ENCODE assay signal across 9 mouse cellular contexts in the genomic region with DNA sequence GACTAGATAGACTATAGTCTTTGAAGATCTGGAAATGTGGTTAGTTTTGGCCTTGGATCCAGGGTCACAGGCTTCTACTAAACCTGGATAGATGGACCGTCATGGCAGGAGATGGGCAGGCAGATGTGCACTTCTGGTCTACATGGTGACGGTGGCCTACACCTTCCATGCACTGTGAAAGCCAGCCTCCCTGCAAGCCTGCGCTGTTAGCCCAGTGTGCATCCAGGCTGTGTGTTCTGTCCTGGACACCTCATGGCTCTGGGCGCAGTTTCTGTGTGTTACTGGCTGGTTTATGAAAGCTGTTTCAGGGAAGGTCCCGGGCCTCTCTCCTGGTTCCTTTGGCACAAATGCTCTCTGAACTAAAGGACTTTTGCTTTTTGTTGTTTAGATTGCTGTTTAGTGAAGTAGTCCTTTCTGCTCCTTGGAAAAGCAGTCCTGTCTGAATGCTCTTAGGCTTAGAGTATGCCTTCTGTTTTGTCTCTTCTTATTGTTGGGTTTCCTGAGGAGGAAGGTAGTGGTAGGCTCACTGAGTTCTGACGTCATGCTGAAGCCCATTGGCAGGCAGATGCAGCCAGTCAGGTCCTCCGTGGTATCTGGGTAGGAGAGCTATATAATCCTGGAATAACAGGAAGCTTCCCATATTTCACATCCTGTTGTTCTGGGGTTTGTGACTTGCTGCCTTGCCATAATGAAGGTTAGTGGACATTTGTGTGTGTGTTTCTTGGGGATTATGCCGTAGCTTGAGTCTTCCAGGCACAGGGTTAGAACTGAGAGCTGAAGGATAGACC. TPM values are rescaled to one million over a fixed set of nuclear protein-coding genes. Genes with fewer than 3 reads are reported as not detected.
A peak's percentile ranks its signal among the peaks of the same experiment; 100 is the strongest.
DNase-seq lines count a peak whose midpoint lies in the region; ATAC-seq and TF ChIP-seq lines count a peak whose summit lies in the region.
"Had no signal": no experiment of that assay in that cellular context is flagged by ENCODE, and none has a peak within 500 bp of the region (broad histone marks: within the 10 kb centered on the region; RNA-seq: fewer than 3 reads in every experiment).

No protein-coding gene starts in this region.

- peaks cover 29% of the 10 kb centered on the region for H3K36me3 ChIP-seq in heart, embryonic 10.5 days
- H3K36me3 ChIP-seq in small intestine, adult 2 months (ENCODE audit: control insufficient read depth, insufficient read depth, low read length): peaks cover 23% of the 10 kb centered on the region

- no peaks in the 10 kb centered on the region for H3K27me3 ChIP-seq in heart, embryonic 10.5 days (ENCODE audit: insufficient read depth, poor library complexity, severe bottlenecking)
- no peaks in the 10 kb centered on the region for H3K27me3 ChIP-seq in small intestine, adult 2 months (ENCODE audit: control insufficient read depth, insufficient read depth, low read length)
- H3K27me3 ChIP-seq: neural tube, embryonic 12.5 days had no signal

- H3K27ac ChIP-seq in layer of hippocampus, adult 2 months: peak overlapping the region; percentile 75
- peak overlapping the region; percentile 72 for H3K27ac ChIP-seq in heart, embryonic 10.5 days
- H3K27ac ChIP-seq in small intestine, adult 2 months (ENCODE audit: insufficient read depth, low read depth, low read length): 0 out of 2 replicates have a peak overlapping the region, but pooled peaks have one; percentile 13
- H3K27ac ChIP-seq: neural tube, embryonic 12.5 days had no signal

- no peak for TF ChIP-seq POLR2A in small intestine, adult 2 months (IDR thresholded peaks at IDR 0.05; ENCODE audit: low read depth, low read length)

- no peaks in the 10 kb centered on the region for H3K9me3 ChIP-seq in heart, embryonic 10.5 days
- H3K9me3 ChIP-seq: neural tube, embryonic 12.5 days had no signal

- no peak overlapping the region; the same call in 1 of the 2 replicates for H3K4me3 ChIP-seq in layer of hippocampus, adult 2 months
- H3K4me3 ChIP-seq in heart, embryonic 10.5 days: peak overlapping the region; percentile 41
- H3K4me3 ChIP-seq in small intestine, adult 2 months (ENCODE audit: low read depth, low read length): no peak overlapping the region
- H3K4me3 ChIP-seq: neural tube, embryonic 12.5 days had no signal

- ATAC-seq in erythroblast, adult 5-6 weeks (replicated peaks; ENCODE audit: low FRiP score, poor library complexity, severe bottlenecking): no peak

- WGBS in heart, embryonic 10.5 days: 77% methylated on average over 8 of the region's 8 CpGs
- WGBS in small intestine, adult 2 months: 76% methylated on average over 8 of the region's 8 CpGs

- DNase-seq in layer of hippocampus, adult 2 months (ENCODE audit: low spot score in 2 of 2): no peak
- no peak for DNase-seq in layer of hippocampus, postnatal 25 days (ENCODE audit: extremely low spot score in 1 of 2, low spot score in 1 of 2)
- no peak for DNase-seq in heart, embryonic 10.5 days (ENCODE audit: low spot score)
- DNase-seq in kidney, postnatal 25 days: peak; percentile 47 to 80
- no peak for DNase-seq in layer of hippocampus, postnatal 14 days (ENCODE audit: low spot score in 2 of 2)
- no peak for DNase-seq in layer of hippocampus, adult 8-10 months (ENCODE audit: low spot score in 2 of 2)

- peaks cover 72% of the 10 kb centered on the region for H3K4me1 ChIP-seq in heart, embryonic 10.5 days
- peaks cover 27% of the 10 kb centered on the region for H3K4me1 ChIP-seq in small intestine, adult 2 months (ENCODE audit: control insufficient read depth, insufficient read depth, insufficient read length, low read length)

- no peak for TF ChIP-seq CTCF in layer of hippocampus, adult 2 months (conservative IDR thresholded peaks at IDR 0.05)
- no peak for TF ChIP-seq CTCF in small intestine, adult 2 months (IDR thresholded peaks at IDR 0.05; ENCODE audit: extremely low read depth, insufficient read length, insufficient replicate concordance, low read depth, low read length)

RNA-seq across cellular contexts. Expression of a gene that starts 51.3 kb away (rescaled TPM):
- 100 to 1,000 TPM; 120 to 123 TPM for total RNA-seq in layer of hippocampus, adult 2 months (2021)
- 100 to 1,000 TPM; 120 to 133 TPM for total RNA-seq in layer of hippocampus, postnatal 25 days (2021)
- polyA plus RNA-seq in heart, embryonic 10.5 days (2016; fragmentation: Nextera tagmentation; extraction: Ambion mirVana): 47.5 and 61.3 TPM in 2 replicates
- 14.8 and 27.4 TPM in 2 replicates for polyA plus RNA-seq in small intestine, adult 2 months (2012; rRNA removed)
- 5.4 and 10.9 TPM in 2 replicates for total RNA-seq in erythroblast, adult 5-6 weeks (2015; ENCODE audit: low replicate concordance)
- total RNA-seq in erythroblast, adult 5-6 weeks (2017; ENCODE audit: low replicate concordance): 1.9 and 5.6 TPM in 2 replicates
- 100 to 1,000 TPM; 153 to 157 TPM for total RNA-seq in layer of hippocampus, postnatal 14 days (2021)
- total RNA-seq in layer of hippocampus, adult 8-10 months (2022): 100 to 1,000 TPM; 103 to 127 (median 110) TPM

Comparison
In these comparisons a context has a peak if more than half of its experiments do, and no peak if none do; other contexts are left out.
1. DNase-seq: peak in kidney, postnatal 25 days (2 of 2); none in layer of hippocampus, adult 2 months (0 of 2), layer of hippocampus, postnatal 25 days (0 of 2), heart, embryonic 10.5 days (single experiment), layer of hippocampus, postnatal 14 days (0 of 2) and layer of hippocampus, adult 8-10 months (0 of 2).
2. H3K27ac ChIP-seq: peak in every context shown above with its lines; median percentile 75 in layer of hippocampus, adult 2 months; 72 in heart, embryonic 10.5 days; 13 in small intestine, adult 2 months.
3. RNA of a gene that starts 51.3 kb away (total RNA-seq): 153 to 157 TPM in layer of hippocampus, postnatal 14 days, 120 to 133 TPM in layer of hippocampus, postnatal 25 days, 120 to 123 TPM in layer of hippocampus, adult 2 months and 103 to 127 TPM in layer of hippocampus, adult 8-10 months; 1.9 to 10.9 TPM in erythroblast, adult 5-6 weeks; every median in the first group is over 4 times any median in the second.